Mouse (Mus musculus) hindbrain, embryonic 14.5 days (tissue): Measurements from ENCODE around the gene Mdk. TPM values are rescaled to one million over a fixed set of nuclear protein-coding genes. Genes with fewer than 3 reads are reported as not detected.

ENCODE experiments used
- ATAC-seq: fragments of 200-750 bp; cut with Nextera tagmentation; 2 replicates; pipeline ENCODE4 v1.8.0; 2017; ENCODE audit warnings: moderate number of reproducible peaks, mild to moderate bottlenecking, moderate TSS enrichment, moderate library complexity; ENCODE audit not compliant: low FRiP score
- DNase-seq: peaks from one replicate; pipeline ENCODE4 v3.0.0-alpha.2; 2015; ENCODE audit warnings: low spot score
- H3K27ac ChIP-seq: fragments of 300-500 bp; sonication (generic); 2 replicates; pipeline ENCODE4 v1.5.1; 2014; ENCODE audit warnings: mild to moderate bottlenecking, moderate library complexity
- H3K27me3 ChIP-seq: fragments of 300-500 bp; sonication (generic); 2 replicates; pipeline ENCODE4 v1.6.1; 2014; ENCODE audit warnings: mild to moderate bottlenecking, low read length, mixed read lengths; ENCODE audit not compliant: control insufficient read depth, insufficient read depth
- H3K36me3 ChIP-seq: fragments of 300-500 bp; sonication (generic); replicated peaks from 2 replicates; pipeline ENCODE4 v1.6.1; 2014; ENCODE audit not compliant: control insufficient read depth, insufficient read depth
- H3K4me1 ChIP-seq: fragments of 300-500 bp; sonication (generic); replicated peaks from 2 replicates; pipeline ENCODE4 v1.6.1; 2014; ENCODE audit warnings: antibody characterized with exemption, low read length, mixed read lengths; ENCODE audit not compliant: control insufficient read depth, insufficient read depth
- H3K4me2 ChIP-seq: fragments of 300-500 bp; sonication (generic); replicated peaks from 2 replicates; pipeline ENCODE4 v1.6.1; 2014; ENCODE audit warnings: mild to moderate bottlenecking, moderate library complexity
- H3K4me3 ChIP-seq: fragments of 300-500 bp; sonication (generic); replicated peaks from 2 replicates; pipeline ENCODE4 v1.5.1; 2014; ENCODE audit warnings: mild to moderate bottlenecking, low read length
- H3K9ac ChIP-seq: fragments of 300-500 bp; sonication (generic); 2 replicates; pipeline ENCODE4 v1.6.1; 2014
- H3K9me3 ChIP-seq: fragments of 300-500 bp; sonication (generic); 2 replicates; pipeline ENCODE4 v1.6.1; 2016; ENCODE audit warnings: low read length; ENCODE audit not compliant: control insufficient read depth
- WGBS: fragments of 180-500 bp; shearing (Covaris S2); extraction: QIAGEN DNeasy Blood & Tissue Kit; methylation state at CpG from one replicate; pipeline ENCODE4 v1.1.7; 2014; 5-methylcytosine and 5-hydroxymethylcytosine counted together
- microRNA-seq: library from miRNA; unstranded; fragments of <30 nt; microRNA quantifications from one replicate; pipeline ENCODE4, GENCODE M21; 2016
- polyA plus RNA-seq: library from polyadenylated mRNA; unstranded; fragments of >200 nt; fragmentation: Nextera tagmentation; extraction: Ambion mirVana; gene quantifications from 2 replicates; pipeline ENCODE4 v1.2.1, GENCODE M21; 2014

The Mdk gene
- polyA plus RNA-seq, 1 experiment from 2014 or later = 171 TPM

GRCm38 (mm10) chr2:91894716-91895115 is 37.4 kb downstream of the Mdk start:
- Histone ChIP-seq H3K27ac (no peak overlapping the region), H3K4me2 (no peak overlapping the region), H3K36me3 (peaks cover 11% of the 10 kb centered on the region; the same call in 1 of the 2 replicates), H3K9me3 (no peaks in the 10 kb centered on the region), H3K4me3 (no peak overlapping the region), H3K4me1 (no peaks in the 10 kb centered on the region), H3K27me3 (no peaks in the 10 kb centered on the region), H3K9ac (no peak overlapping the region)
- 82% methylated on average over 3 of the region's 3 CpGs for WGBS
- ATAC-seq = no peak
- DNase-seq = no peak

DNA sequence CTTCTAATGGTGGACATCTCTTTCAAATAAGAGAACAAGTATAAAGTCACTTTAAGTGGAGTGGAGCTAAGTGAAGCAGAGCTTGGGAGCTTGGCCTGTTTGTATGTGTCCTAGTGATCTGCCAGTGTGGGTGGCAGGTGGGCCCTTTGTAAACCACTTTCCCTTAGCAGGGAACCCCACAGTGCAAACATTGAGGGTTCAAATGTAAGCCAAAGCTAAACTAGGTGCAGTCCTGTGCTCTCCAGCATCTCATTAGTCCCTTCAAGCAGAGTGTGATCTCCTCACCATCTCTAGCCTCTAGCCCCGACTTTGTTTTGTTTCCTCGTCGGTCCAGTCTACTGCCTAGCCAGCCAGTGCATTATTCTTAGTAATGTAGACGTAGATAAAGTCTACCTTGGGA is 47.5 kb downstream of the Mdk start:
- Histone ChIP-seq H3K9ac (no peak overlapping the region), H3K27me3 (no peaks in the 10 kb centered on the region), H3K27ac (no peak overlapping the region), H3K4me2 (no peak overlapping the region), H3K4me1 (no peaks in the 10 kb centered on the region), H3K9me3 (no peaks in the 10 kb centered on the region), H3K4me3 (no peak overlapping the region), H3K36me3 (peaks cover 22% of the 10 kb centered on the region)
- WGBS = 78% methylated on average over 4 of the region's 4 CpGs
- DNase-seq (no peak), ATAC-seq (no peak)

- ATAC-seq = no peak
- 74% methylated on average over 4 of the region's 4 CpGs for WGBS
These were observed 48.1 kb downstream of the Mdk start for GRCm38 (mm10) chr2:91883961-91884360.

More at GRCm38 (mm10) chr2:91883961-91884360, 48.1 kb downstream of the Mdk start:
- peaks cover 22% of the 10 kb centered on the region for H3K36me3 ChIP-seq
- H3K4me1 ChIP-seq = no peaks in the 10 kb centered on the region
- no peak overlapping the region for H3K4me3 ChIP-seq
- H3K9me3 ChIP-seq = no peaks in the 10 kb centered on the region
- no peak overlapping the region for H3K4me2 ChIP-seq
- DNase-seq = no peak
- no peak overlapping the region for H3K9ac ChIP-seq
- H3K27ac ChIP-seq = no peak overlapping the region
- H3K27me3 ChIP-seq = no peaks in the 10 kb centered on the region

Small RNA genes lying within 50 kb of the gene (microRNA-seq; reads per million reads assigned to microRNA genes)
- gene Mir6999 = not detected

Other genes with a start within 250 kb of the Mdk start
- 36.7 and 43.4 TPM in 2 replicates for gene Atg13, start 221.7 kb downstream of the Mdk start, polyA plus RNA-seq
- 16.7 and 19.1 TPM in 2 replicates for gene Harbi1, start 221.4 kb downstream of the Mdk start, polyA plus RNA-seq
- 20.8 and 22.2 TPM in 2 replicates for gene Ambra1, start 202.2 kb downstream of the Mdk start, polyA plus RNA-seq
- gene Chrm4, start 5.0 kb downstream of the Mdk start, polyA plus RNA-seq = 0.52 and 0.67 TPM in 2 replicates
- gene Gm9821, start 13.4 kb upstream of the Mdk start, polyA plus RNA-seq = 0.39 TPM in 1 of 2 replicates, not detected in the other
- gene Dgkz, start 43.6 kb upstream of the Mdk start, polyA plus RNA-seq = 39.0 and 42.6 TPM in 2 replicates
- gene Creb3l1, start 92.2 kb upstream of the Mdk start, polyA plus RNA-seq = 3.5 and 3.6 TPM in 2 replicates
- gene Phf21a, start 160.8 kb upstream of the Mdk start, polyA plus RNA-seq = 29.6 and 32.2 TPM in 2 replicates